Mouse (Mus musculus): ENCODE results near the gene Plekhf1.

Gene Plekhf1

GRCm38 (mm10) chr7:38188281-38189075, 39.3 kb downstream of the Plekhf1 start:
- DNase-seq (ENCODE audit: low spot score), result no peak

DNA sequence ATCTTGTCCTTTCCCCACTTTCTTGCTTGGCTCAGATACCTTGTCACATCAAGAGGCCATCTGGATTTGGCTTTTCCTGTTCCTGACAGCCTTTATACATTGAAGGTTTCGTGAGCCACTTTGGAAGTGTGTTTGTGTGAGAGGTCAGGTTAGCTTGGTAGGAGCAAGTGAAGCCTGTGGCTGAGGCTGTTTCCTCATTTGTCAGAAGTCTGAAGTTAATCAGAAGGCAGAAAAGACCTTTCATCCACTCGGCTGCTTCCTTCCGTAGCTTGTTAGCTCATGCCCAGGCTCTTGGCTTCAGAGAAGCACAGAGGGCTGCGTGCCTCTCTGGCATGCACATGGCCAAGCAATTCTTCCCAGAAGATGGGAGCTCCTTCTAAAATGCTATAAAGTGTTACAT, 40.0 kb downstream of the Plekhf1 start:
- no peak for DNase-seq (ENCODE audit: low spot score)

GRCm38 (mm10) chr7:38186861-38187260, 41.0 kb downstream of the Plekhf1 start:
- DNase-seq (ENCODE audit: low spot score), result no peak

GRCm38 (mm10) chr7:38184786-38185185, 43.0 kb downstream of the Plekhf1 start:
- no peak for DNase-seq (ENCODE audit: low spot score)

DNA sequence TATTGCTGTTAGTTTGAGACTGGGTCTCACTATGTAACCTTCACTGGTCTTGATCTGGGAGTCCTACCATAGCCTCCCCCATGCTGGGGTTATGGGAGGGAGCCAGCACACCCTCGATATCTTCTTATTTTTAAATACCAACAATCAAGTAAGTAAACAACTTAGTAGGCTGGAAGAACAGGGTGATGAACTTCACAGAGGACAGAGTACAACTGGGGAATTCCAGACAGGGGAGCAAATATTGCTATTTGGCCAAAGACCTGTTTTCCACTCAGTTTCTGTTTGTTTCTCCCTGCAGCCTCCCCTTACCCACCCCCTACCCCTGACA, 43.4 kb downstream of the Plekhf1 start:
- DNase-seq (ENCODE audit: low spot score), result no peak

- DNase-seq (ENCODE audit: low spot score), result peak; percentile 94
These were observed 44.0 kb downstream of the Plekhf1 start for GRCm38 (mm10) chr7:38183709-38184417.

GRCm38 (mm10) chr7:38182962-38183687, 44.7 kb downstream of the Plekhf1 start, which contains the start of gene 1600014C10Rik:
1600014C10Rik (plus strand) TSS chr7:38183217.
- DNase-seq (ENCODE audit: low spot score), result peak; percentile 35

DNA sequence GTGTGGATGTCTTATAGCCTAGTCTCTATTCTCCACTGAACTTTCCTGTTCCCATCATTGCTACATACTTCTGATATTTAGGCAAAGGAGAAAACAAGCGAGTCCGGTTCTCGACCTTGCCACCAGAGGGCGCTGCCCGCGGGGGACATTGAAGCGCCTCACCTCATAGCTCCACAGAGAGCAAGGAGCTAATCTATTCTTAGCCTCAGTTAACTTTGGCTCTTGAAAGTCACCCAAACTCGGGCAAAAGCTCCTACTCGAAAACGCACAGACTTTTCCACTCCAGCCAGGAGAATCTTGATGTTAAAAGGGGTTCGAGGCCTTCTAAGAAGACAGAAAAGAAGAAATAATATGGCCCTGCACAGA, 45.2 kb downstream of the Plekhf1 start:
- peak; percentile 87 for DNase-seq (ENCODE audit: low spot score)

- DNase-seq (ENCODE audit: low spot score), result no peak
These were observed 46.5 kb downstream of the Plekhf1 start for GRCm38 (mm10) chr7:38181366-38181765.

- no peak for DNase-seq (ENCODE audit: low spot score)
These were observed 47.9 kb downstream of the Plekhf1 start for GRCm38 (mm10) chr7:38179896-38180295.

GRCm38 (mm10) chr7:38176056-38176455, 51.8 kb downstream of the Plekhf1 start:
- DNase-seq (ENCODE audit: low spot score), result no peak

- DNase-seq (ENCODE audit: low spot score), result peak; percentile 63
These were observed 53.3 kb downstream of the Plekhf1 start for GRCm38 (mm10) chr7:38174321-38175148.

- DNase-seq (ENCODE audit: low spot score), result no peak
These were observed 53.9 kb downstream of the Plekhf1 start for GRCm38 (mm10) chr7:38173871-38174270.

DNA sequence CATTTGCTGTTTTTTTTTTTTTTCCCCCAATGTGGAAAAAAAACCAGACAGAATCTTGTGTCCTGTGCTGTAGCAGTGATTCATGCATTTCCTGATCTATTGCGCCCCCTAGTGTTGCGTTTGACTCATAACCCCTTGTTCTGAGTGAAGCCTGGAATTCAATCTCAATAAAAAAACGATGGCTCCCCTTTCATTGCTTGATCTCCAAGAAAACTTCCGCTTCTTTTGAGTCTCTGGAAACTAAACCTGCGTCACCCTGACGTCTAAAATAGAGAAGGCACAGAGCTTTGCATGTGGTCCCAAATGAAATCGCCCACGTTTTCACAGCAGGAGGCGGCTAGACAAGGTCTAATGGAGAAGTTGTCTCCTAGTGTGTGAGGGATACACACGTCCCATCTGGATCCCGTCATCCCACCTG, 60.1 kb downstream of the Plekhf1 start:
- peak; percentile 88 for DNase-seq (ENCODE audit: low spot score)
